Mouse (Mus musculus) ovary, postnatal 10 days (tissue): ENCODE data around the gene Ccr9.
"Not testable (repeated sequence)": the region's sequence is repeated elsewhere in the genome, so short reads cannot be mapped to it uniquely, and the experiment has no call there.

ENCODE experiments used
- DNase-seq: peaks from one replicate; pipeline ENCODE4 v3.0.0; 2022; ENCODE audit warnings: low spot score

Ccr9 gene

GRCm38 (mm10) chr9:123716301-123716700 lies 38.1 kb downstream of the Ccr9 start:
- DNase-seq = no peak

- DNase-seq = peak; percentile 84
These were observed 39.2 kb downstream of the Ccr9 start, which contains the start of gene Lztfl1 for GRCm38 (mm10) chr9:123717186-123718008. Gene Lztfl1 (minus strand): TSS chr9:123717697.

GRCm38 (mm10) chr9:123722737-123723493 lies 44.7 kb downstream of the Ccr9 start:
- no peak for DNase-seq

GRCm38 (mm10) chr9:123731271-123731670 lies 53.0 kb downstream of the Ccr9 start:
- no peak for DNase-seq

- no peak for DNase-seq
These were observed 55.9 kb downstream of the Ccr9 start for GRCm38 (mm10) chr9:123734133-123734532.

GRCm38 (mm10) chr9:123740799-123741198 lies 62.6 kb downstream of the Ccr9 start:
- no peak for DNase-seq

GRCm38 (mm10) chr9:123749687-123750086 lies 71.4 kb downstream of the Ccr9 start:
- DNase-seq = not testable (repeated sequence)

GRCm38 (mm10) chr9:123754333-123754732 lies 76.1 kb downstream of the Ccr9 start:
- no peak for DNase-seq

GRCm38 (mm10) chr9:123756752-123757151 lies 78.5 kb downstream of the Ccr9 start:
- no peak for DNase-seq

GRCm38 (mm10) chr9:123757326-123757725 lies 79.1 kb downstream of the Ccr9 start:
- no peak for DNase-seq

GRCm38 (mm10) chr9:123758156-123758555 lies 79.9 kb downstream of the Ccr9 start:
- no peak for DNase-seq

GRCm38 (mm10) chr9:123758645-123759044 lies 80.4 kb downstream of the Ccr9 start:
- DNase-seq = no peak

GRCm38 (mm10) chr9:123760806-123761205 lies 82.6 kb downstream of the Ccr9 start:
- DNase-seq = no peak

GRCm38 (mm10) chr9:123762886-123763285 lies 84.6 kb downstream of the Ccr9 start:
- no peak for DNase-seq

GRCm38 (mm10) chr9:123763771-123764170 lies 85.5 kb downstream of the Ccr9 start:
- no peak for DNase-seq

- no peak for DNase-seq
These were observed 88.8 kb downstream of the Ccr9 start for GRCm38 (mm10) chr9:123766996-123767395.

GRCm38 (mm10) chr9:123768443-123768842 lies 90.2 kb downstream of the Ccr9 start:
- no peak for DNase-seq

- no peak for DNase-seq
These were observed 91.3 kb downstream of the Ccr9 start for GRCm38 (mm10) chr9:123769532-123769931.

GRCm38 (mm10) chr9:123773299-123773698 lies 95.1 kb downstream of the Ccr9 start:
- DNase-seq = not testable (repeated sequence)

- no peak for DNase-seq
These were observed 110.8 kb downstream of the Ccr9 start for GRCm38 (mm10) chr9:123788855-123789529.

- DNase-seq = no peak
These were observed 117.9 kb downstream of the Ccr9 start for GRCm38 (mm10) chr9:123796174-123796573.

- DNase-seq = no peak
These were observed 123.3 kb downstream of the Ccr9 start for GRCm38 (mm10) chr9:123801527-123801926.

- DNase-seq = no peak
These were observed 124.2 kb downstream of the Ccr9 start for GRCm38 (mm10) chr9:123802421-123802820.
